Mouse (Mus musculus) heart, postnatal 0 days (tissue): Measurements from ENCODE around the gene Slc39a11. TPM values are rescaled to one million over a fixed set of nuclear protein-coding genes. Genes with fewer than 3 reads are reported as not detected.

Experiments
- ATAC-seq: fragments of 200-750 bp; cut with Nextera tagmentation; 2 replicates; pipeline ENCODE4 v1.8.0; 2017; ENCODE audit warnings: low read depth, moderate number of reproducible peaks, moderate library complexity; ENCODE audit not compliant: insufficient read depth
- DNase-seq: peaks from one replicate; pipeline ENCODE4 v3.0.0-alpha.2; 2016; ENCODE audit warnings: low spot score
- H3K27ac ChIP-seq: fragments of 300-500 bp; sonication (generic); 2 replicates; pipeline ENCODE4 v1.5.1; 2014; ENCODE audit warnings: low read depth, mild to moderate bottlenecking
- H3K27me3 ChIP-seq: fragments of 300-500 bp; sonication (generic); 2 replicates; pipeline ENCODE4 v1.6.1; 2014; ENCODE audit warnings: low read length, mixed read lengths; ENCODE audit not compliant: control insufficient read depth, insufficient read depth
- H3K36me3 ChIP-seq: fragments of 300-500 bp; sonication (generic); replicated peaks from 2 replicates; pipeline ENCODE4 v1.6.1; 2014; ENCODE audit warnings: low read length, mixed read lengths; ENCODE audit not compliant: control insufficient read depth, insufficient read depth
- H3K4me1 ChIP-seq: fragments of 300-500 bp; sonication (generic); 2 replicates; pipeline ENCODE4 v1.6.1; 2014; ENCODE audit warnings: antibody characterized with exemption; ENCODE audit not compliant: control insufficient read depth, insufficient read depth
- H3K4me2 ChIP-seq: fragments of 300-500 bp; sonication (generic); 2 replicates; pipeline ENCODE4 v1.6.1; 2014; ENCODE audit warnings: low read depth, mild to moderate bottlenecking, low read length, moderate library complexity
- H3K4me3 ChIP-seq: fragments of 300-500 bp; sonication (generic); 2 replicates; pipeline ENCODE4 v1.5.1; 2014; ENCODE audit warnings: low read depth, low read length
- H3K9ac ChIP-seq: fragments of 300-500 bp; sonication (generic); replicated peaks from 2 replicates; pipeline ENCODE4 v1.6.1; 2014; ENCODE audit warnings: low read depth, low read length, mixed read lengths
- H3K9me3 ChIP-seq: fragments of 300-500 bp; sonication (generic); replicated peaks from 2 replicates; pipeline ENCODE4 v1.6.1; 2016; ENCODE audit warnings: low read length; ENCODE audit not compliant: control insufficient read depth
- CTCF ChIP-seq: IDR thresholded peaks from 2 replicates; pipeline ENCODE4 v1.5.1; 2016; ENCODE audit warnings: antibody characterized with exemption, control low read depth, low read depth
- EP300 ChIP-seq: IDR thresholded peaks from 2 replicates; pipeline ENCODE4 v1.6.1; 2016; ENCODE audit warnings: antibody characterized with exemption, low read depth
- WGBS: fragments of 180-500 bp; shearing (Covaris S2); extraction: QIAGEN DNeasy Blood & Tissue Kit; methylation state at CpG from one replicate; pipeline ENCODE4 v1.1.7; 2014; 5-methylcytosine and 5-hydroxymethylcytosine counted together
- polyA plus RNA-seq: library from polyadenylated mRNA; unstranded; fragments of >200 nt; fragmentation: Nextera tagmentation; extraction: Ambion mirVana; gene quantifications from 2 replicates; pipeline ENCODE4 v1.2.1, GENCODE M21; 2015
- total RNA-seq: library from RNA; depleted of rRNA; stranded (reverse); fragments of >200 nt; gene quantifications from 2 replicates; pipeline ENCODE4 v1.2.3, GENCODE M21; 2014; ENCODE audit warnings: low replicate concordance

Slc39a11 gene
- total and polyA plus RNA-seq, 2 experiments from 2014 or later, result 8.6 to 16.3 TPM

DNA sequence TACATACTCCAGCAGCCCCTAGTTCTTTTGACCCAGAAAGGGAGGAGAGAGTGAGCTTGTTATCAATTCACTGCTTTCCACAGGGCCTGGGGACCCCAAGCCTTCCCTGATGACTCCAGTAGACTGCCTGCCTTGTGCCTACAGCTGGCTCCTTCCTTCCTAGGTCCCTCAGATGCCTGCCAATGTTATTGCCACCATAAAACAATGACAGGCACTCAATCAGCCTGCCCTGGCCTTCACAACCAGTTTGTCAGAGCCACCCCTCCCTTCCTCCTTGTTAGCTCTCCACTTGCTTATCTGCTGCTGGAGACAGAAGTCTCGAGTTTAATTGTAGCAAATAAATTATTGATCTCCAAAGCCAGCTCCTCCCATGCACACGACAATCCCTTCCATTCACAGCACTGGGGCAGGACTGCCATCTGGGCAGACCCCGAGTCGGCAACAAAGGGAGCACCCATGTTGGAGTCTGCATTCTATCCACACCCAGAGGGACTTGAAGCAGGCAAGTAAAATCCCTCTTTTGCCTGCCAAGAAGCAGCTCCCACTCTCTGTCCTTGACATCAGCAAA lies 426.0 kb downstream of the Slc39a11 start:
- WGBS, result 46% methylated on average over 4 of the region's 4 CpGs
- no peaks in the 10 kb centered on the region for H3K4me1 ChIP-seq

DNA sequence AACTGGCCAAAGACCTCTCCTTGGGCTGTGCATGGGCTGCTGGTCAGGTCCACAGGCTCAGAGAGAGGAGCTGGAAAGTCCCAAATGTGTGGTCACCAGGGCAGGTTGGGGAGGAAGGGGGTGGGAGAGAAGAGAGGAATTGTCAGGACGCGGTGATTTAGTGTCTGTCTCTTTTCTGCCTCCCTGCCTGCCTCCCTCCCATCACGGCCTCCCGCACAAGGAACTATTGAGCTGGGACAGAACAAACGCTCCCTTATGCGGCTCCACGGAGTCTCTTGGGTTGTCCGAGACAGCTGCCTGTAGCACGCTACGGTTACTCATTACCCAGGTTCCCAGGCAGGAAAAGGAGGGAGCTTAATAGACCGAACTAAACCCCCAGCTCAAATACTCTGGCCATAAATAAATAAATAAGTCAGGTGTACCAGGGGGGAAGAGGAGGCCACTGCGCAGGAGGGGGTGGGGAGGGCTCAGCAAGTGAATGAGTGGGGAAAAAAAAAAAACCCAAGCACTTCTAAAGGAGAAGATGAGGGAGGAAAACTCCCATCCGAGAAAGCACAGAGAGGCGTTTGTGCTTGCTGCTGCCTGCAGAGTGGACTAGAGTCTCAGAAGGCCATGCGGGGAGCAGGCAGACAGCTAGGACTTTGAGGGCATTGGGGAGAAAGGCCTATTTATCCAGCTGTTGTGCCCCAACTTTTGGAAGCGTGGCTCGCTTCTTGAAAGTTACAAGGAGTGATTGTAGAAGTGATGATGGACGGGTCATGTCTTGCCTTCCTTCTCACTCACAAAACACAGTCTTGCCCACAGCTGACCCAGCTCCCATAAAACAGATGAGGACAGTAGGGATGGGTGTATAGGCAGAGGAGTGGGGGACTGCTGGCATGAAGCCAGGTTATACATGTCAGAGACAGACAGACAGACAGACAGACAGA lies 428.3 kb downstream of the Slc39a11 start:
- Histone ChIP-seq H3K4me2 (no peak overlapping the region), H3K4me1 (no peaks in the 10 kb centered on the region), H3K9me3 (no peaks in the 10 kb centered on the region), H3K27me3 (no peaks in the 10 kb centered on the region), H3K27ac (no peak overlapping the region), H3K4me3 (no peak overlapping the region), H3K9ac (no peak overlapping the region), H3K36me3 (no peaks in the 10 kb centered on the region)
- ATAC-seq (no peak), DNase-seq (no peak)
- WGBS, result 61% methylated on average over 18 of the region's 18 CpGs
- TF ChIP-seq CTCF (no peak), EP300 (no peak)

More for the DNA sequence above, 426.0 kb downstream of the Slc39a11 start:
- Histone ChIP-seq H3K36me3 (no peaks in the 10 kb centered on the region), H3K9me3 (no peaks in the 10 kb centered on the region), H3K4me2 (no peak overlapping the region), H3K27me3 (no peaks in the 10 kb centered on the region), H3K9ac (no peak overlapping the region), H3K4me3 (no peak overlapping the region), H3K27ac (no peak overlapping the region)
- TF ChIP-seq CTCF, result no peak
- TF ChIP-seq EP300, result no peak
- DNase-seq (no peak), ATAC-seq (no peak)

DNA sequence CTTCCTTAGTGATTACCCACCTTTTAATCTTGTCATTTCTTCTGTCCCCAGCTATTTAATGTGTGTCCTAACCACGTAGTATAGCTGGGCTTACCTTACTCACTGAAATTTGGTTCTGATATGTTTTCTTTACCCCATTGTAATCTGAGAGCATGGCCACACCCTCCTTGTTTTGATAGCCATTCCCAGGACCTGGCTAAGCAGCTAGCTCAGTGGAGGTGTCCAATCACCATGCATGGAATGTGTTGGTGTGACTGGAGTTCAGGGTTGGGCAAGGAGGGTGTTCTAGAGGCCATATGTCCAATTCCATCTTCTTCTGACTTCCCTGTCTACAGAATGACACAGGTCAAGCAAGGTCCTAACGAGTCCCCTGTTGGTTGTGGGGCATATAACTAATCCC lies 429.2 kb downstream of the Slc39a11 start:
- H3K4me1 ChIP-seq, result no peaks in the 10 kb centered on the region
- H3K4me3 ChIP-seq, result no peak overlapping the region
- no peak overlapping the region for H3K4me2 ChIP-seq
- no peak overlapping the region for H3K27ac ChIP-seq
- TF ChIP-seq CTCF (no peak), EP300 (no peak)
- ATAC-seq, result no peak
- H3K9ac ChIP-seq, result no peak overlapping the region
- no peaks in the 10 kb centered on the region for H3K27me3 ChIP-seq
- WGBS, result 73% methylated on average over 2 of the region's 2 CpGs
- H3K36me3 ChIP-seq, result no peaks in the 10 kb centered on the region
- no peak for DNase-seq
- H3K9me3 ChIP-seq, result no peaks in the 10 kb centered on the region

DNA sequence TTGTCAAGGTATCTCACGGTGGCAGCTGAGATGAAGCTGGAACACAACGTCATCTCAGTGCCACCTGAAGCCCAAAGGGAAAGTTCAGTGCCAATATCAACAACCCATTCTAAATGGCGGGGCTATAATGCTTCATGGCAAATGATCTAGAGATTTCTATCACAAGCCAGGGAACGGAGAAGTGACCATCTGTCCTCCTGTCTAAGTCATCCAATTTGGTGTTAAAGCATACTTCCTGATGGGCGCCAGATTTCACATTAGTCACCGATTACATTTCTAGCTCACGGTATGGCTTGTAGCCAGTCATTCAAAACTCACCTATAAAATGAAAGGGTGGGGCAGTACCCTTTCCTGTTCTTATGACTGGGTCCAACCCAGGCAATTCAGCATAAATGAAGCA lies 435.1 kb downstream of the Slc39a11 start:
- no peak for ATAC-seq
- no peak overlapping the region for H3K9ac ChIP-seq
- TF ChIP-seq EP300 (no peak), CTCF (no peak)

DNA sequence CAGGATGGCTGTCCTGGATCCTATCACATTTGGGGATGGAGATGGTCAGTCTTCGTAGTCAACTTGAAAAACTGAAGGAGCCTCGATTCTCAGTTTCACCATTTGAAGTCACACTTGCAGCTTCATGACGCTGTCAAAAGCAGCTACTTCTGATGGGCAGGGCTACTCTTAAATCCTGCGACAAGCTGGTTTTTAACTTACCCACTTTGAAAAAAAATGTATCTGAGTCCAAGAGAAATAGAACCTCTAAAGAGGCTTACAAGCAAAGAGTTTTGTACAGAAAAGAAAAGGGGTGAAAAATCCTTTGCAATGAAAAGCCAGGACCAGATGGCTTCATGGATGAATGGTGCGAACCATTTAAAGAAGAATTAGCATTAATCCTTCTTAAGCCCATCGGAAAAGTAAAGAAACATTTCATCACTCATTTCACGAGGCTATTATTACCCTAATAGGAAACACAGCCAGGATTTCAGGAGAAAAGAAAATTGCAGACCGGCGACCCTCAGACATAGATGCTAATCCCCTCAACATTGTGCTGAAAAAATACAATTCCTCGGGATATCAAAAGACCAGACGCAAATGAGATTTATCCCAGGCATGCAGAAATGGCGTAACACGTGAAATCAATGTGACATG lies 437.4 kb downstream of the Slc39a11 start:
- 70% methylated on average over 13 of the region's 13 CpGs for WGBS
- no peaks in the 10 kb centered on the region for H3K27me3 ChIP-seq
- H3K36me3 ChIP-seq, result no peaks in the 10 kb centered on the region
- H3K9me3 ChIP-seq, result no peaks in the 10 kb centered on the region
- no peak overlapping the region for H3K9ac ChIP-seq
- no peak overlapping the region for H3K27ac ChIP-seq
- TF ChIP-seq EP300, result no peak
- no peak for TF ChIP-seq CTCF
- ATAC-seq (no peak), DNase-seq (no peak)
- H3K4me3 ChIP-seq, result no peak overlapping the region
- no peaks in the 10 kb centered on the region for H3K4me1 ChIP-seq
- no peak overlapping the region for H3K4me2 ChIP-seq

More for the DNA sequence above, 435.1 kb downstream of the Slc39a11 start:
- Histone ChIP-seq H3K27me3 (no peaks in the 10 kb centered on the region), H3K4me2 (no peak overlapping the region), H3K4me3 (no peak overlapping the region), H3K36me3 (no peaks in the 10 kb centered on the region), H3K9me3 (no peaks in the 10 kb centered on the region), H3K27ac (no peak overlapping the region), H3K4me1 (no peaks in the 10 kb centered on the region)
- DNase-seq, result no peak
- 81% methylated on average over 7 of the region's 7 CpGs for WGBS
